Comparison of ENCODE assay signal across 16 mouse cellular contexts in the genomic region with DNA sequence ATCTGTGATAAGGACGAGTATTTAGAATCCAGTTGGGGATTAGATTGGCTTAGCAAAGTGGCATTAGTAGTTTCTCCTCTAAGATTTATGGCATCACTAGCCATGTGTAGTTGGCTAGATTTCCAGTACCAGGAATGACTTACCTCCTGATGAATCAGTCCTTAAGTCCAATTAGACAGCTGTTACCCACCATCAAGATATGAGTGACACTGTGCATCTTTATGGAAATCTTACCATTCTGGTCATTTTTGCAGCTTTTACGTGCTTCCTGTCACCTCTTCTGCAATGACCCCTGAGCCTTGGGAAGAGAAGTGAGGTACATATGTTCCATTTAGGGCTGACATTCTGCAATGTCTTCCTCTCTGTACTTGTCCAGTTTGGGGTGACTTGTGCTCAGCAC. TPM values are rescaled to one million over a fixed set of nuclear protein-coding genes. Genes with fewer than 3 reads are reported as not detected.
"Had no signal": no experiment of that assay in that cellular context is flagged by ENCODE, and none has a peak within 500 bp of the region (broad histone marks: within the 10 kb centered on the region; RNA-seq: fewer than 3 reads in every experiment).

No protein-coding gene starts in this region.

- H3K36me3 ChIP-seq: neural tube, embryonic 13.5 days; neural tube, embryonic 15.5 days; stomach, embryonic 15.5 days had no signal

- H3K4me3 ChIP-seq: neural tube, embryonic 13.5 days; neural tube, embryonic 15.5 days; stomach, embryonic 15.5 days had no signal

- H3K27me3 ChIP-seq: neural tube, embryonic 13.5 days; neural tube, embryonic 15.5 days; stomach, embryonic 15.5 days had no signal

- H3K4me2 ChIP-seq: neural tube, embryonic 13.5 days; neural tube, embryonic 15.5 days; stomach, embryonic 15.5 days had no signal

- DNase-seq: retina, postnatal 1 day; right cerebral cortex, adult 18-20 months; right cerebral cortex, postnatal 14 days; right cerebral cortex, postnatal 25 days; right cerebral cortex, postnatal 4 days; spleen, adult 18-20 months; thymus, adult 18-20 months; thymus, adult 2 months; thymus, postnatal 14 days; thymus, postnatal 25 days; thymus, postnatal 36 days; thymus, postnatal 4 days had no signal

RNA-seq across cellular contexts. Expression of gene Slc35g2, which starts 55.4 kb away (rescaled TPM):
- total RNA-seq: neutrophil, adult 5-6 weeks had no signal
